Comparison of ENCODE assay signal across 9 mouse cellular contexts in the genomic region with DNA sequence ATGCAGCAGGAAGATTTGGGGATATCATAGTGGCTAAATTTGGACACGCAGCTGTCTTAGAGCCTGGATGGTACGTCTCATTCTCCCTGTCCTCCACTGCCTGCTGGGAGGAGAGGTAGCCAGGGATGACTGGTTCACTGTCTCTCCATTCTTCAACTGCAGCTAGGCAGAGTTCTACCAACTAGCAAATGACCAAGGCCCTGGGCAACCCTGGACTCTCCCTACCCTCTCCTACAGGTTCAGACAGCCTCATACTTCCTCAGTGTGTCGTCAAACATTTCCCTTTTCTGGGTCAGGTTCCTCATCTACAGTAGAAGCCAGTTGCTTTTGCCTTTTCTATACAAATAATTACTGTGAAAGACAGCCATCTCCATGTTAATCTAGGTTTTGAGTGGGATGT. TPM values are rescaled to one million over a fixed set of nuclear protein-coding genes. Genes with fewer than 3 reads are reported as not detected.
DNase-seq lines count a peak whose midpoint lies in the region; ATAC-seq and TF ChIP-seq lines count a peak whose summit lies in the region.
"Had no signal": no experiment of that assay in that cellular context is flagged by ENCODE, and none has a peak within 500 bp of the region (broad histone marks: within the 10 kb centered on the region; RNA-seq: fewer than 3 reads in every experiment).

No protein-coding gene starts in this region.

- TF ChIP-seq CTCF in bone marrow macrophage, adult 2 months (IDR thresholded peaks at IDR 0.05; ENCODE audit: low read depth, low read length): no peak

- no peak for ATAC-seq in heart, embryonic 14.5 days (ENCODE audit: insufficient number of reproducible peaks, insufficient read depth, low FRiP score, low read depth)
- ATAC-seq in hindbrain, embryonic 11.5 days (ENCODE audit: low FRiP score): no peak

- H3K4me1 ChIP-seq in heart, embryonic 14.5 days (ENCODE audit: control insufficient read depth in 2 of 2, insufficient read depth in 2 of 2, low read length in 2 of 2): peaks cover 3 to 6% of the 10 kb centered on the region in 2 experiments; a peak in 2 of 4 replicates
- peaks cover 35% of the 10 kb centered on the region for H3K4me1 ChIP-seq in bone marrow macrophage, adult 2 months (ENCODE audit: control insufficient read depth, insufficient read depth, low read length)
- H3K4me1 ChIP-seq in hindbrain, embryonic 11.5 days (replicated peaks; ENCODE audit: control insufficient read depth, insufficient read depth, low read length): no peaks in the 10 kb centered on the region
- peaks cover 21% of the 10 kb centered on the region for H3K4me1 ChIP-seq in megakaryocyte, embryonic 14.5 days

- peaks cover 9% of the 10 kb centered on the region; the same call in 1 of the 2 replicates for H3K36me3 ChIP-seq in heart, embryonic 14.5 days (ENCODE audit: control insufficient read depth, insufficient read depth, low read length)
- H3K36me3 ChIP-seq in hindbrain, embryonic 11.5 days (ENCODE audit: control insufficient read depth, insufficient read depth, low read length): no peaks in the 10 kb centered on the region
- H3K36me3 ChIP-seq in megakaryocyte, embryonic 14.5 days (replicated peaks; ENCODE audit: low read length): no peaks in the 10 kb centered on the region

- intact Hi-C loops in heart, postnatal 36 days (cut with DNase I): no loop called here

- 67% methylated on average over 3 of the region's 3 CpGs for WGBS in heart, embryonic 14.5 days
- WGBS in hindbrain, embryonic 11.5 days: 88% methylated on average over 3 of the region's 3 CpGs

- H3K27me3 ChIP-seq in heart, embryonic 14.5 days (ENCODE audit: control insufficient read depth, insufficient read depth, low read length): peaks cover 9% of the 10 kb centered on the region; the same call in 1 of the 2 replicates
- H3K27me3 ChIP-seq in hindbrain, embryonic 11.5 days (ENCODE audit: control insufficient read depth, insufficient read depth, low read length): 0 out of 2 replicates have a peak, but pooled peaks cover 4% of the 10 kb centered on the region
- peaks cover 31% of the 10 kb centered on the region for H3K27me3 ChIP-seq in megakaryocyte, embryonic 14.5 days (replicated peaks)

- peak overlapping the region; percentile 91 for H3K4me2 ChIP-seq in heart, embryonic 14.5 days (ENCODE audit: low read length)
- no peak overlapping the region for H3K4me2 ChIP-seq in hindbrain, embryonic 11.5 days (replicated peaks; ENCODE audit: low read depth, low read length)

- H3K9ac ChIP-seq in heart, embryonic 14.5 days (ENCODE audit: low read length): no peak overlapping the region; the same call in 1 of the 2 replicates
- H3K9ac ChIP-seq in hindbrain, embryonic 11.5 days (ENCODE audit: low read depth, low read length): no peak overlapping the region; the same call in 1 of the 2 replicates

- peak overlapping the region in 1 of 2 experiments; percentile 63; a peak in 3 of 4 replicates for H3K4me3 ChIP-seq in heart, embryonic 14.5 days (ENCODE audit: control insufficient read depth in 1 of 2, insufficient read depth in 1 of 2, low read depth in 1 of 2, low read length in 2 of 2)
- peak overlapping the region; percentile 89 for H3K4me3 ChIP-seq in bone marrow macrophage, adult 2 months (ENCODE audit: insufficient read depth, low read length)
- H3K4me3 ChIP-seq in hindbrain, embryonic 11.5 days (ENCODE audit: low read depth, low read length): 0 out of 2 replicates have a peak overlapping the region, but pooled peaks have one; percentile 65
- peak overlapping the region; percentile 54 for H3K4me3 ChIP-seq in megakaryocyte, embryonic 14.5 days (replicated peaks)

- TF ChIP-seq POLR2A in bone marrow macrophage, adult 2 months (IDR thresholded peaks at IDR 0.05; ENCODE audit: borderline replicate concordance, low read depth, low read length): no peak

- H3K27ac ChIP-seq in heart, embryonic 14.5 days (replicated peaks in 1 of 2; ENCODE audit: control insufficient read depth in 1 of 2, insufficient read depth in 1 of 2, low read depth in 2 of 2, low read length in 2 of 2): no peak overlapping the region
- H3K27ac ChIP-seq in bone marrow macrophage, adult 2 months (ENCODE audit: insufficient read depth, low read depth, low read length): peak overlapping the region; percentile 86
- H3K27ac ChIP-seq in hindbrain, embryonic 11.5 days (ENCODE audit: low read depth, low read length): no peak overlapping the region

- no peaks in the 10 kb centered on the region for H3K9me3 ChIP-seq in heart, embryonic 14.5 days (ENCODE audit: control insufficient read depth, low read length)
- H3K9me3 ChIP-seq in hindbrain, embryonic 11.5 days (ENCODE audit: control insufficient read depth, low read length): no peaks in the 10 kb centered on the region
- H3K9me3 ChIP-seq in megakaryocyte, embryonic 14.5 days: peaks cover 7% of the 10 kb centered on the region; the same call in 1 of the 2 replicates

- no peak for DNase-seq in heart, postnatal 36 days
- no peak for DNase-seq in hindbrain, embryonic 11.5 days (ENCODE audit: low spot score)
- no peak for DNase-seq in gastrocnemius, postnatal 10 days
- DNase-seq in testis, postnatal 10 days (ENCODE audit: low spot score): no peak
- DNase-seq in cerebellum, adult 11 months: no peak

RNA-seq across cellular contexts. Expression of gene Lpcat2, which starts 0.5 kb away (rescaled TPM):
- polyA plus RNA-seq in heart, embryonic 14.5 days (2014; fragmentation: Nextera tagmentation; extraction: Ambion mirVana): 5.0 and 5.7 TPM in 2 replicates
- total RNA-seq in heart, postnatal 36 days (2021): 1 to 10 TPM; 1.2 to 1.6 TPM
- polyA plus RNA-seq in bone marrow macrophage, adult 2 months (2012; ENCODE audit: insufficient read depth, insufficient read length, missing spikeins): 130 TPM in 2 replicates
- polyA plus RNA-seq in hindbrain, embryonic 11.5 days (2014; fragmentation: Nextera tagmentation; extraction: Ambion mirVana): 3.8 and 5.8 TPM in 2 replicates
- polyA plus RNA-seq in megakaryocyte, embryonic 14.5 days (2012; ENCODE audit: insufficient read depth, low replicate concordance): 1.6 TPM in 1 of 2 replicates, not detected in the other
- 1 to 10 TPM; 1.4 to 2.0 TPM for total RNA-seq in gastrocnemius, postnatal 10 days (2021)

RNA-seq across cellular contexts. Expression of gene Mmp2, which starts 27.6 kb away (rescaled TPM):
- 123 and 131 TPM in 2 replicates for polyA plus RNA-seq in heart, embryonic 14.5 days (2014; fragmentation: Nextera tagmentation; extraction: Ambion mirVana)
- 10 to 100 TPM; 86.1 to 91.7 TPM for total RNA-seq in heart, postnatal 36 days (2021)
- 0.75 and 2.5 TPM in 2 replicates for polyA plus RNA-seq in bone marrow macrophage, adult 2 months (2012; ENCODE audit: insufficient read depth, insufficient read length, missing spikeins)
- polyA plus RNA-seq in hindbrain, embryonic 11.5 days (2014; fragmentation: Nextera tagmentation; extraction: Ambion mirVana): 73.7 and 80.9 TPM in 2 replicates
- 0.07 TPM in 1 of 2 replicates, not detected in the other for polyA plus RNA-seq in megakaryocyte, embryonic 14.5 days (2012; ENCODE audit: insufficient read depth, low replicate concordance)
- 100 to 1,000 TPM; 202 to 254 TPM for total RNA-seq in gastrocnemius, postnatal 10 days (2021)

RNA-seq across cellular contexts. Expression of gene Capns2, which starts 46.5 kb away (rescaled TPM):
- 0.20 and 0.67 TPM in 2 replicates for polyA plus RNA-seq in heart, embryonic 14.5 days (2014; fragmentation: Nextera tagmentation; extraction: Ambion mirVana)
- total RNA-seq in heart, postnatal 36 days (2021): not detected
- polyA plus RNA-seq in bone marrow macrophage, adult 2 months (2012; ENCODE audit: insufficient read depth, insufficient read length, missing spikeins): 2.8 and 4.9 TPM in 2 replicates
- 0.25 TPM in 1 of 2 replicates, not detected in the other for polyA plus RNA-seq in hindbrain, embryonic 11.5 days (2014; fragmentation: Nextera tagmentation; extraction: Ambion mirVana)
- 0.18 TPM in 1 of 2 replicates, not detected in the other for polyA plus RNA-seq in megakaryocyte, embryonic 14.5 days (2012; ENCODE audit: insufficient read depth, low replicate concordance)
- under 1 TPM in 1 of 2 experiments, not detected in 1; 0.45 TPM for total RNA-seq in gastrocnemius, postnatal 10 days (2021)
- total RNA-seq: heart, adult 18-20 months had no signal

Comparison
In these comparisons a context has a peak if more than half of its experiments do, and no peak if none do; other contexts are left out.
1. RNA of gene Lpcat2, which starts 0.5 kb away (polyA plus RNA-seq): 130 TPM in bone marrow macrophage, adult 2 months; 3.8 to 5.8 TPM in hindbrain, embryonic 11.5 days, 5.0 to 5.7 TPM in heart, embryonic 14.5 days and 1.6 TPM in megakaryocyte, embryonic 14.5 days; every median in the first group is over 10 times any median in the second.
2. RNA of gene Mmp2, which starts 27.6 kb away (polyA plus RNA-seq): 123 to 131 TPM in heart, embryonic 14.5 days and 73.7 to 80.9 TPM in hindbrain, embryonic 11.5 days; 0.75 to 2.5 TPM in bone marrow macrophage, adult 2 months and 0.07 TPM in megakaryocyte, embryonic 14.5 days; every median in the first group is over 10 times any median in the second.